Mouse (Mus musculus) spleen, postnatal 4 days (tissue): Measurements from ENCODE around the gene Armh3.
A peak's percentile ranks its signal among the peaks of the same experiment; 100 is the strongest.

Experiments
- DNase-seq, 2 experiments: peaks; one replicate each; pipeline ENCODE4 v3.0.0; 2022; ENCODE audit warnings: low spot score in 2 of 2

Gene Armh3

DNA sequence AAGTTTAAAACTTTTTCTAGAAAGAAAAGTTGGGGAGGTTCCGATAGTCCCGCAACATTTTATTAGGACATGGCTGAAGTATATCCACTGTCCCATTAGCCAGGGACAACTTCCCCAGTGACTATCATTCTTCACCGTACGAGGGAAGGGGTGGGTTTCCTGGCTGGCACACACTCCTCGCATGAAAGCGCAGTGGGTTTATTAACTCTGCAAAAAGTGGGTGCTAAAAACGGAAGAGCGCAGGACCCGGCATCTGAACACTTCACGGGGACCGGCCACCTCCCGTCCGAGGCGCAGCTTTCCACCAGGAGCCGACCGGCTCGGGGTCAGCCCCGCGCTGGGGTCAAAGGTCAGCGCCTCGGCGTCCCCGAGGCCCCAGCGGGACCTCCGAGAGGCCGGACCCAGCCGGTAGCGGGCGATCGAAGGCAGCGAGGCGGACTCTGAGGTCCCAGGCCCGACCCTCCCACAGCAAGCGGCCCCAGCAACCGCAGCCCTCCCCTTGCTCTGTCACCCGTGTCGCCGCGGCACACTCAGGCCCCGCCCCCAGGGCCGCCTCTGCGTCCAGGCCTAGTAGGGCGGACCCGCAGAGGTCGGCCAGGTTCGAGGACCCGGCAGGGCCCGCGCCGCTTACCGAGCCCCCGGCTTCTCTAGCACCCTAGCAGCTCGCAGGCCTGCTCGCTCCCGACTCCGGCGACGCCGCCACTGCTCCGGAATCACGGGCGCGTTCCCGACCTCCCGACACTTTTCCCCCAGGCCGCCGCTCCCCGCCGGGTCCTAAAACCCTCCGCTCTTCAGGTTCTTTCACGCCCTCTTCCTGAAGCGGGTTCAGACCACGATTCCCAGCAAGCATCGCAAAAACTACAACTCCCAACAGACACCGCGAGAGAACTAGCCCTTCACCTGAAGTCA, at the start of gene Armh3:
TSS of gene Armh3 (minus strand) at position 704 of the 909 bp plus-strand sequence.
- DNase-seq: peak; percentile 90 to 94

DNA sequence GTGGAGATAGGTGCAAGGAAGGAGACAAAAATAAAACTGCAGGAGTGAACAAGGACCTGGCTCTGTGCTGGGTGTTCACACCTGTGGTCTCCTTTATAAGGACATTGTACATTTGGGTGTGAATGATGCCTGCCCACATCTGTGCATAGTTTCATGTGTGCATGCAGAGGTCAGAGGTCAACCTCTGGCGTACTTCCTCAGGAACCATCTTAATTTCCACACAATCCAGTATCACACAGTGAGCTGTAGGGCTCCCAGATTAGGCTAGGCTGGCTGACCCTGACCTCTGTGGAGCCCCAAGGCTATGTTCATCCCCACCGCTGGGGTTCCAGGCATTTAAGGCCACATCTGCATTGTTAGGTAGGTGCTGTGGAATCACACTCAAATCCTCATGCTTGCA, 49.1 kb upstream of the Armh3 start:
- no peak for DNase-seq

DNA sequence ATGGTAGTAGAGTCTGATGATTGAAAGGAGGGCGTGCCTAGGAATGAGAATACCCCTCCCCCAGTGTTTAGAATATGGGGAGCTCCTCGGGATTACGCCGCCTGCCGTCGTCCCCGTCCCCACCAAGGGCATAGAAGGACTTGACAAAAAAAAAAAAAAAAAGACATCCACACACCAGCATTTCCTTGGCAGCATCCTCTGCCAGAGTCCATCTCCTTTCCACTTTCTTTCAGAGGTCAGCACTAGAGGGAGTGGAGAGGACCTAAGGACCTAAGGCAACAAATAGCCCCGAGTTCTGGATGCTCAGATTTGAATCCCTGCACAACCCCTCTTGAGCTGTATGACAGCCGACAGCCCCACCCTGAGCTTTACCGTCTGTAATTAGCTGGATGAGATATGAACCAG, 48.3 kb upstream of the Armh3 start:
- no peak for DNase-seq

GRCm38 (mm10) chr19:46045696-46046311, 47.5 kb upstream of the Armh3 start:
- peak; percentile 20 to 65 for DNase-seq

DNA sequence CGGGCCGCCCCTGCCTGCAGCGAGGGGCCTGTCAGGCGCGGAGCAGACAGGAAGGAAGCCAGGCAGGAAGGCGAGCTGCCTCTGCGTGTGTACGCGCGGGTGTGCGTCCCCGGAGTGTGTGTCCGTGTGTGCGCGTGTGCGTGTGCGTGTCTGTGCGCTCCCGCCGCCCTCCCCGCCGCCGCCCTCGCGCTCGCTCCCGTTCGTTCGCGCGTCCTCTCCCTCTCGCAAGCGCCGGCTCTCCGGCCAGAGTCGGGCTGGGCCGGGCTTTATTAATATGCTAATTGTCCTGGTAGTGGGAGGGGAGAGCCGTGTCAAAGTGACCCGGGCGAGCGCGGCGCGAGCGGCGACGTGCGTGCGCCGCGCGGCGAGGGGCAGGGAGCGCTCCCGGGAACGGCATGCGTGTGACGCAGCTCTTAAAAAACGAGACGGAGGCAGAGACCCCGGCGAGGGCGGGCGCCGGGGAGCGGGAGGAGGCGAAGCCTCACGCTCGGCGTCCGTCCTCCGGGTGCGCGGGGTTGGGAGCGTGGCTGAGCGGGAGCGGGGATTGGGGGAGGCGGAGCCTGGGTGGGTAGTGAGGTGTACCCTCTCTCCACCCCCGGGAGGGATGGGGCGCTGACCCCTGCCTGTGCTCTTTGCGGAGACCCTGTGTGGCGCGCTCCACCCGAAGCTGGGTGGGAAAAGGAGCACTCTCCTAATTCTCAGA, 46.9 kb upstream of the Armh3 start, which contains the start of gene Ldb1:
TSS of gene Ldb1 (minus strand) at position 222 of the 703 bp plus-strand sequence.
- peak; percentile 71 to 84 for DNase-seq

GRCm38 (mm10) chr19:46044271-46044992, 46.1 kb upstream of the Armh3 start, which contains the start of gene Pprc1:
TSS of gene Pprc1 (plus strand) at chr19:46044886.
- DNase-seq: peak in 1 of 2 experiments; percentile 23

GRCm38 (mm10) chr19:46043380-46043779, 45.1 kb upstream of the Armh3 start:
- DNase-seq: peak in 1 of 2 experiments; percentile 17

GRCm38 (mm10) chr19:46042476-46043011, 44.3 kb upstream of the Armh3 start:
- peak in 1 of 2 experiments; percentile 34 for DNase-seq

DNA sequence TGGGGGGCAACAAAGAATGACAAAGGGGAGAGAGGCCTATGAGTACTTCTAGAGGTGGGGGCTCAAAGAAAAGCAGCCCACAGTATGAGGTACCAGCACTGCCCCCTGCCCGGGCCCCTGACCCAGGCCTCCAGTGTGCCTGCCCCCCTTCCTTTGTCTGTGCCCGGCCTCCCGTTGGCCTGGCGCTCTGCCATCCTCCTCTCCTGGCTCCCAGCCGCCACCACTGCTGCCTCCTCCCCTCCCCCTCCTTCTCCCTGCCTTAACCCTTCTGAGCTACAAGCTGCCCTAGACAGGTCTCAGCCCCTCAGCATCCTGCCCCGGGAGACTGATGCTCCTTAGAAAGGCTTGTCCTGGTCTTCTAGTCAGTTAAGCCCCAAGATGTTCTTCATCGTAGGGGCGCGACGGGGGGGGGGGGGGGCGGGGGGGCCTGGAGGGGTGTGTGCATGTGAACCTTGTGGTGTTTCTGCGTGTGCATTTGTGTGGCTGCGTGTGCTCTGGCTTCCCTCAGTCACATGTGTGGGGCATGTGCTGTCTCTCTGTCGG, 43.7 kb upstream of the Armh3 start:
- DNase-seq: peak; percentile 79 to 87

GRCm38 (mm10) chr19:46041299-46041932, 43.1 kb upstream of the Armh3 start:
- peak in 1 of 2 experiments; percentile 23 for DNase-seq

DNA sequence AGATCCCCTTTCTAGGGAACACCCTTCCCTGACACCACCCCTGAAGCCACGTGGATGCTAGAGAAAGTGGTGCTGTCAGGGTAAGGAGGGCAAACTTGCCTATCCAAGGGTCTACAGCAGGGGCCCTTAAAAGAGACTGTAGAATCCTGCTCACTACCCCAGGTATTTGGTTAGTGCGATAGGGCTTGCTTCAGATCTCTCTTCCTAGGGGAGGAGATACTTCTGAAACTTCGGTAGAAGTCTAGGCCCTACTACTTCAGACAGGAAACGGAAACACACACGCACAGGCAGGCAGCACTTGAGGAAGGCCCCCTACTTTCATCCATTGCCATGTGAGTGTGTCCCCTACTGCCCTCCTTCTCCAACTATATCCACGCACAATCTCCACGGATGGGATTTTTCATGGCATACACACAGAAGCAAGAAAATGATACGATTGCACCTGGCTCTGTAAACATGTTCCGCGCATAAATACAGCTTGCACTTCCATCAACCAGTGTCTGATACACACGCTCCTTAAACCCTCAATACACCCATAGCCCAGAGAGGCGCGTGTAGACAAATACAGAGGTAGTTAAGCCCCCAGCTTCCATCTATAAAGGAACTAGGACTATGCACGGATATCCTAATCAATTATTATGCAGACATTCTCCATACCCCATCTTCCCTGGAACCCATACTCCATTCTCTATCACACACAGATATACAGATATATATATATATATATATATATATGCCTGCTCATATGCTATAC, 42.0 kb upstream of the Armh3 start:
- peak; percentile 22 to 68 for DNase-seq

DNA sequence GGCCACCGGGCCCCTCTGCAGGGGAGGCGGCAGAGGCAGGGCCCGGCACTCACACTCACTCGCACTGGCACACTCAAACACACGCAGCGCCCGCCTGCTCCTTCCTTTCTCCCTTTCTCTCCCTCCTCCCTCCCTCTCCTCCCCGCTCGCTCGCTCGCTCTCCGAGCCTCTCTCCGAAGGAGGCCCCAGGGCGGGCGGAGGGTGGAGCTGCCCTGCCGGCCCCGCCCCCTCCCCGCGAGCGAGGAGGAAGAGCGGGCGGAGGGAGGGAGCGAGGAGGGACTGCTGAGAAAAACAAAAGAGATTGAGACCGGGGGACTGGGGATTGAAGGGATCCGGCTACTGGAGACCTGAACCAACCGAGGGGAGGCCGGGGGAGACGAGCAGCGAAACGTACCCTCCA, 41.2 kb upstream of the Armh3 start:
- DNase-seq: peak; percentile 92 to 96

- peak; percentile 41 to 78 for DNase-seq
Observed at GRCm38 (mm10) chr19:46038851-46039260, 40.6 kb upstream of the Armh3 start.

DNA sequence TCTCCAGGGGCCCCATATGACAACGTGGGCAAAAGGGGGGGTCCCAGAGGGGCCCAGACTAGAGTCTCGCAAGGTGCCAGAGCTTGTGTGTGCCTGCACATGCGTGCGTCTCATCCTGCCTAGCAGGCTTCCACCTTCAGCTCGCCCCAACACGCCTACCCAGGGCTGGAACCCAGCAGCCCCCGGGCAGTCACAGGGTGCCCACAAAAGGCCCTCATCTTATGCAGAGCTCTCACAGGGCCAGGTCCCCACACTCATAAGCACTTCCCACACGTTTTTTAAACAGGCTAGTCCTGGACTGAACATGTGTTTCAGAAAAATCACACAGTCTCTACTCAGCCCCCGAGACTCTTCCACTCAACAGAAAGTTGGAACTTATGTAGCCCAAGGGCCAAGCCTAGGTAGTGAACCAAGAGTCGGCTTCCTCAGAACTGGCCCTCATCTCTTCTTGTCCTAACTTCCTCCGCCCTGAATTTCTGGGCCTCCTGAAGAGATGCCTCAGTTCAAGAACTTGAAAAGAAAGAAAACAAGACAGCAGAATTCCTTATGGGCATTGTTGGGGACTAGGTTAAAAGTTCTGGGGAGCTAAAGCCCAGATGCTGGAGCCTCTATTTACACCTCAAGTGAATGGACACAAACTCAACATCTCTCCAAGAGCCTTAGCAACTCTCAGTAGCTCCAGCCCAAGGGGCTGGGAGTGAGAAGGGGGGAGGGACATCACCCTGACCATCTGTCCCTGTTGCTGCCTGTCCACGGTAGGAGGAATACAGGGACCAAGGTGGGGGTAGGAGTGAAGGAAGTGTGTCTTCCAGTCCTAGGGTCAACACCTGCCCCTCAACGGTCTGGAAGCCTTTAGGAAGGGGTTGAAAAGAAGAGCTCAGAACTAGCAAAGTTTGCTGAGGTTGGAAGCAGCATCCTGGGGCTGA, 39.9 kb upstream of the Armh3 start:
- peak; percentile 46 to 80 for DNase-seq

- peak; percentile 53 to 70 for DNase-seq
Observed at GRCm38 (mm10) chr19:46037243-46037924, 39.1 kb upstream of the Armh3 start.

GRCm38 (mm10) chr19:46036477-46037242, 38.4 kb upstream of the Armh3 start:
- peak; percentile 67 to 79 for DNase-seq

DNA sequence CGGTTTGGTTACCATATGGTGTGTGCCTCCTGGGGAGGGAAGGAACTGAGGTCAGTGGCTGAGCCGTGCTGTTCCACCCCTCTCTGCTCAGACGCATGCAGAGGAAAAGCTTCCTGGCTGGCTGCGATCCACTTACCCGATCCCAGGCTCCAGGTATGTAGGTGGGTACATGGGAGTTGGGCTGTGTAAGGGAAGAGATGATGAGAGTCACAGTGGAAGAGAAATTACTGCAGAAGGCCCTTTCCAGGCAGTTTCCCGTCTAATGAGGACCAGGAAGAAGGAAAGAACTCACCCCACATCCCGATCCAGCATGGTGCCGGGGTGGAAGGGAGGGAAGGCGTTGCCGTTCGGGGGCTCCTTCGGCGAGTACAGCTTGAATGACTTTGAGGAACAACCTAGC, 37.7 kb upstream of the Armh3 start:
- DNase-seq: no peak
